Mouse (Mus musculus) kidney, adult 9 months (tissue): ENCODE data around the gene Scn9a.

Source experiments
- DNase-seq: peaks from one replicate; pipeline ENCODE4 v3.0.0; 2022

The Scn9a gene

DNA sequence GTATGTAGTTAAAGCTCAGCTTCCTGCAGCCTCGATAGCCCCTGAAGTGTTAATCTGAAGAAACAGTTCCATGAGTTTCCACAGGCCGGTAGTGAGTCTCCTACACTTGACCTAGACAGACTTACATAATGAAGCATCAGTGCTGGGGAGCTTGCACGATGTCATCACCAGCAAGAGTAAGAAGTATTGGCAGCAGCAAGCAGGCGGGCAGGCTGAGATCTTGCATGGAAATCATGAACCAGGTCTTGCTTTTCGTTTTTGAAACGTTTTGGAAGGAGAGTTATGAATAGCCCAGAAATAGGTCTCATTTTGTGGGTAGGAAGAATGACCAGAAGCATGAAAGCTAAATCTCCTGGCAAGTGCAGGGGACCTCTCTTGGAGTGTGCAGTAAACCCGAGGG is 194.1 kb downstream of the Scn9a start, which contains the start of gene Scn1a:
Scn1a (minus strand) TSS at position 130 of the 400 bp plus-strand sequence.
- DNase-seq = no peak

GRCm38 (mm10) chr2:66439764-66440471 is 194.8 kb downstream of the Scn9a start:
- DNase-seq = no peak

DNA sequence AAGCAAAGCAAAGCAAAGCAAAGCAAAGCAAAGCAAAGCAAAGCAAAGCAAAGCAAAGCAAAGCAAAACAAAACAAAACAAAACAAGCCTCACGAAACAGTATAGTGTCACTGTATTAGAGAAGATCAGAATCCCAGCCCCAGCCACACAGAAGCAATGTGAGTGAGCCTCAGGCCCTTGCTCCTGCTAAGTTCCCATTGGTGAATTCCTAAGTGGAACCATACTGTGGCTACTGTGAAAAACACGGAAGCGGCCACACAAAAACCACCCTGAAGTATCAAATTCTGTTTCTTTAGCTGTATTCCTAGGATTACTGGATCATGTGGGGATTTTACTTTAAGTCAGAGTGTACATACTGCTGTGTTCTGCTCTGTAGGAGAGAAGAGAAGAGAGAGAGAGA is 198.5 kb downstream of the Scn9a start:
- no peak for DNase-seq
